Mouse (Mus musculus) left cerebral cortex, postnatal 14 days (tissue): ENCODE results near the gene Gpr150. TPM values are rescaled to one million over a fixed set of nuclear protein-coding genes. Genes with fewer than 3 reads are reported as not detected.

ENCODE experiments used
- DNase-seq, 2 experiments: peaks; one replicate each; pipeline ENCODE4 v3.0.0; 2021 to 2022; ENCODE audit warnings: low spot score in 2 of 2, mixed read lengths in 1 of 2
- intact Hi-C: fragments of 180-260 bp; cut with DNase I; formaldehyde crosslinking; loops from one replicate; pipeline ENCODE4 v1.15.1; 2025
- total RNA-seq, 2 experiments: library from RNA; stranded (reverse); gene quantifications; 2 replicates each; pipeline ENCODE4 v1.2.3; 2021

The Gpr150 gene
- total RNA-seq, 2 experiments from 2014 or later: 1.7 to 3.0 TPM

- DNase-seq: peak; percentile 96 to 99
- intact Hi-C loops: loop anchor here (1.0 kb wide), 1 partner anchor 75 kb away; the partner anchor contains the start of gene Rhobtb3
Measured at GRCm38 (mm10) chr13:76017974-76018843, 38.6 kb downstream of the Gpr150 start, which contains the start of gene Rfesd. Gene Rfesd (minus strand): TSS chr13:76018719.

GRCm38 (mm10) chr13:76017465-76017864 is 39.3 kb downstream of the Gpr150 start:
- DNase-seq: no peak
- intact Hi-C loops: no loop called here

GRCm38 (mm10) chr13:76014511-76014910 is 42.3 kb downstream of the Gpr150 start:
- intact Hi-C loops: no loop called here
- DNase-seq: no peak

Other genes starting within 250 kb of the Gpr150 start
- gene Glrx, start 217.1 kb downstream of the Gpr150 start, total RNA-seq: 10 to 100 TPM; 64.5 to 64.8 TPM
- 10 to 100 TPM; 15.3 to 17.3 TPM for gene Rhobtb3, start 113.1 kb downstream of the Gpr150 start, total RNA-seq
- not detected for gene Spata9, start 89.8 kb downstream of the Gpr150 start, total RNA-seq
- gene Rfesd, start 38.3 kb downstream of the Gpr150 start, total RNA-seq: 10 to 100 TPM; 15.8 to 16.3 TPM
- 1 to 10 TPM; 3.6 to 4.6 TPM for gene Arsk, start 41.7 kb upstream of the Gpr150 start, total RNA-seq
- gene Ttc37, start 41.7 kb upstream of the Gpr150 start, total RNA-seq: 10 to 100 TPM; 17.1 to 19.8 TPM
- not detected for gene Fam81b, start 248.1 kb upstream of the Gpr150 start, total RNA-seq